Mouse (Mus musculus) cerebellum, adult 9-10 months (tissue): ENCODE data around the gene Med27.

Experiments used
- DNase-seq: peaks from one replicate; pipeline ENCODE4 v3.0.0; 2022

Gene Med27

DNA sequence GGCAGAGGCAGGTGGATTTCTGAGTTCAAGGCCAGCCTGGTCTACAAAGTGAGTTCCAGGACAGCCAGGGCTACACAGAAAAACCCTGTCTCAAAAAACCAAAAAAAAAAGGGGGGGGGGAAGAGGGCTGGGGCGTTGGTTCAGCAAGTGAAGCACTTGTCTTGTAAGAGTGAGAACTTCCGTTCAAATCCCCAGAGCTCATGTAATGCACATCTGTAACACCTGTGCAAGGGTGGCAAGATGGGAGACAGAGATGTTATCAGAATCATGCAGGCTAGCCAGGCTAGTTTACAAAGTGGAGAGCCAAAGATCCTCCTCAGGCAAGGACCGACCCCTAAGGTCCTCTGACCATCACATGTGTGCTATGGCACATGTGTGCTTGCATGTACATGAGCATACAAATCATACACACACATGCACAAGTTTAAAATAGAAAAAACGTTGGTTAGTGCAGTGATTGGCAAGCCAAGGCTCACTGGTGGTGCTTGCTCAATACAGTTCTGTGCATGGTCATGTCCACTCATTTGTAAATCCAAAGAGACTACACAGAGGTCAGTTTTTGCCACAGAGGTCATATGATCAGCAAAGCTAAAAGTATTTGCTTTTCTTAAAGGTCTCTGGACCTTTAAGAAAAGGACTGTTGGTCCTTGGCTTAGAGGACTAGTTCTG is 91.4 kb downstream of the Med27 start:
- no peak for DNase-seq

- no peak for DNase-seq
These were observed 91.9 kb downstream of the Med27 start for GRCm38 (mm10) chr2:29438530-29438862.

DNA sequence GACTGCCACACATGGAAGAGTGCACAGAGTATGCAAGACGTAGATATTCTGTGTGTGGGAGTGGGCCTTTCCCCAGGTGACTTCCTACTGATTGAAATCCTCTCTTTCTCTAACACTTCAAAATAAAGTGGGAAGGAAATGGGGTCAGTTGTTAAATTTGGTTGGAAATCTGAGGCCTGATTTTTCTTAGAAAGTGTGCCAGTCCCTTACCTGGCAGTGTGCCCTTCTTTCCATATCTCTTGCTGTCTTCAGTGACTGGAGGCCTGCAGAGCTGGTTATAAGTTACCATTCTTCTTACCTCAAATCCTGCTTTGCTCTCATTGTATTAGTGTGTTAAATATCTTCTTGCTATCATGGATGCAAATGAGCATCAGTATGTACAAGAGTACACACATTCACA is 92.4 kb downstream of the Med27 start:
- no peak for DNase-seq

GRCm38 (mm10) chr2:29439396-29439795 is 92.8 kb downstream of the Med27 start:
- no peak for DNase-seq

DNA sequence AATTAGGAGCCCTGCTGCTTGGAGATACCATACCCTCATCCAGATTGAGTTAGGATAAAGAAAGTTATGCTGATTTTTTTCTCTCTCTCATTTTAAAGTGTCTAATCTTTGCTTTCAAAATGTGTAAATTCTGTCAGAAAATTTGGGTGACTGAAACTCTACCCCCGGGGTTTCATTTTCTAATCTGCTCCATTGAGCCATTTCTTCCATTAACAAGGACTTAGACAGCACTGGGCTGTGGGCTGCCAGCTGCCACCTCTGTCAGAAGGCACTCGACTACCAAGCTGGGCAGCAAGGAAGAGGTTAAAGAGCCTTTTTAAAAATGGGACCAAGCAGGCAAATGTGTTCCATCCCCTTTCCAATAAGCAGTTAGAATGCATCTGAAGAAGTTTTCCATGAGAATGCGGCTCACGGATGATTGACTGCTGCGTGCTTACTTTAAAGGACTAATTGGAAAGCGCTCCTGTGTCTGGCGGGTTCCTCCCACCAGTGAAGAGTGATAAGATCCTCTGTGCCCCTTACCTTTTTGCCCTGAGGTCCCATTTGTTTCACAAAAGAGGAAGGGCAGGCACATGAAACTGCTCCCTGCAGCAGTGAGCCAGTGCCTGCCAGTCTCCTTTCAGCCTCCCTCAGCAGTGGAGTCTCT is 93.4 kb downstream of the Med27 start:
- DNase-seq, result no peak

DNA sequence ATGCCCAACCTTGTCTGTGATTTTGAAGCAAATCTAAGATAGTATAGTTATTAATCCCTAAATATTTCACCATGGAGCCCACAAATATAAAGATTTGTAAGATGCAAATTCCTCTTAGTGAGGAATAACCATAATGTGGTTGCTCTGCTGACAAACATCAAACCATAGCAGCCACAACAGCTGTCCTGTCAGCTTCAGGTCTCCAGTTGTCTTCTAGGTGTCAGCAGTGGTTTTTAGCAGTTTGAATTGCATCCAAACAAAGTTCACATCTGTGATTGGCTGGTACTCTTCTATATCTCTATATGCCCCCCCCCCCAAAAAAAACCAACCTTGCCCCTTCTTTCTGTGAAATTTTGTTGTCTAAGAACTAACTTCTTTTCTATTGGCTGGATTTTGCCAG is 95.7 kb downstream of the Med27 start:
- DNase-seq, result no peak

- no peak for DNase-seq
These were observed 97.1 kb downstream of the Med27 start for GRCm38 (mm10) chr2:29443626-29444217.

- DNase-seq, result no peak
These were observed 101.9 kb downstream of the Med27 start for GRCm38 (mm10) chr2:29448476-29449002.

GRCm38 (mm10) chr2:29451368-29451999 is 104.9 kb downstream of the Med27 start:
- no peak for DNase-seq

DNA sequence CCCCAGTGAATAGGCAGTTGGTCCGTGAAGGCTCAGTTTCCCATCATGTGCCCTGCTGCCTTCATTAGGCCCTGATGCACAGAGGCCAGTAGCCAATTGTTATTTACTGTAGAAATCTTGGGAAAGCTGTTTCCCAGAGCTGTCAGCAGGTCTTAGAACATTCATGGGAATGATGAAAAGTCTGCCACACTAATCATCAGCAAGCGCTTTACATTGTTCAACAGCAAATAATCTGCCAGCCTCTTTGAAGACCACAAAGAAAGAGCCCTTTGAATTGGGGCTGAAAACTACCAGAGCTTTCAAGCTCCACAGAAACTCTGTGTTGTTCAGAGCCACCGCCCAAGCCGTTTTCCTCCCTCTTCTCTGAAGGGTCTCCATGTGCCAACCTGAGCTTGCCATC is 106.8 kb downstream of the Med27 start:
- DNase-seq, result no peak

DNA sequence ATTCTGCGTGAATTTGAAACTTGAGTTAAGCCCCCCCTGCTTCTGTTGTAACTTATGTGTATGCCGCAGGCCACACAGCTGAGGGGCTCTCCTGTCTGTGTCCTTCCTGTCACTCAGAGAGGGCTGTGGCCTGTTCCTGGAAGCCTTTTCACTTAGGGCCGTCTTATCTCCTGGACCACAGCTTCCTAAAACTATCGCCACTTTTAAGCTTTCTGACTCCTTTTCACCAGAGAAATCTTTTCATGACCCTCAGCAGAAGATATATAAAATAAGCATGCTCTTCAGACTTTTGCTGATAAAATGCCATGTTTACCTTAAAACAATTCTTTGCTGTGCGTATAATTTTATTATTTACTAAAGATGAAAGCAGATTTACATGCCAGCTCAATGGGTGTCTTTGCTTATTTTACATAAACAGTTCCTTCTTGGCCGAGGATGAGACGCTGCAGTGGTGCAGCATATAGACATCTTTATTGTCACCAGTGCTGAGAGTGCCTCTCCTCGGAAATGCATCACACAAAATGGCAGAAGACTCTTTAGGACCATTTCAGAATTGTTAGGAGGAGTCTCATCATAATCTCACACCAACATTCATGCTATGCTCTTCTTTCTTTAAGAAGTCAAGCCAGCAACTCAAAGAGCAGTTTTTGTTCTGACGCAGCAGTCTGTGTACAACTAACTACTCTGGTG is 110.2 kb downstream of the Med27 start:
- DNase-seq, result no peak

GRCm38 (mm10) chr2:29457677-29458076 is 111.1 kb downstream of the Med27 start:
- DNase-seq, result no peak

- DNase-seq, result no peak
These were observed 111.8 kb downstream of the Med27 start for GRCm38 (mm10) chr2:29458346-29458950.

GRCm38 (mm10) chr2:29459648-29460047 is 113.0 kb downstream of the Med27 start:
- no peak for DNase-seq

- no peak for DNase-seq
These were observed 115.2 kb downstream of the Med27 start for GRCm38 (mm10) chr2:29461841-29462240.

DNA sequence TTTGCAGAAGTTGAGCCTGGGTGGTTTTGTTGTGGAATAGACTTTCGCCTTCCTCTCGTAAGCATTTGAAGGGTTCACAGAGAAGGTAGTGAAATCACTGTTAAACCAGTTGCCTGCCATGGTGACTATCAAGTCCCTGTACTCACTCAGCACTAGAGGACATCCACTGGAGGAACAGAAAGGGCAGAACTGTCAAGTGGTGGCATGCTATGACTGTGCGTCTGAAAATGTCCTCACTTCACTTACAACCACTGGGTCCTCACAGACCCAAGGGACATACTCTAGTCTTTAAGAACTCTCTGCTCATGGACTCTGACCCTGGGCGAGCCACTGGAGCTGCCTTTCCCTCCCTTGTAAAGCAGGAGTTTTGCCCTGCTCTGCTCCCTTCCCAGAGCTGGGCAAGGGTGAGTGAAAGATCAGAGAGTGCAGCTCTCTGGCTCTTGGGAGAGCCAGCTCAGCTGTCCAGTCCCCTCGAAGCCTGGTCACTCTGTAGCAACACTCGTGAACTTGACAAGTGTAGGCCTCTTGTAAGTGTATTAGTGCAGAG is 116.5 kb downstream of the Med27 start:
- no peak for DNase-seq

DNA sequence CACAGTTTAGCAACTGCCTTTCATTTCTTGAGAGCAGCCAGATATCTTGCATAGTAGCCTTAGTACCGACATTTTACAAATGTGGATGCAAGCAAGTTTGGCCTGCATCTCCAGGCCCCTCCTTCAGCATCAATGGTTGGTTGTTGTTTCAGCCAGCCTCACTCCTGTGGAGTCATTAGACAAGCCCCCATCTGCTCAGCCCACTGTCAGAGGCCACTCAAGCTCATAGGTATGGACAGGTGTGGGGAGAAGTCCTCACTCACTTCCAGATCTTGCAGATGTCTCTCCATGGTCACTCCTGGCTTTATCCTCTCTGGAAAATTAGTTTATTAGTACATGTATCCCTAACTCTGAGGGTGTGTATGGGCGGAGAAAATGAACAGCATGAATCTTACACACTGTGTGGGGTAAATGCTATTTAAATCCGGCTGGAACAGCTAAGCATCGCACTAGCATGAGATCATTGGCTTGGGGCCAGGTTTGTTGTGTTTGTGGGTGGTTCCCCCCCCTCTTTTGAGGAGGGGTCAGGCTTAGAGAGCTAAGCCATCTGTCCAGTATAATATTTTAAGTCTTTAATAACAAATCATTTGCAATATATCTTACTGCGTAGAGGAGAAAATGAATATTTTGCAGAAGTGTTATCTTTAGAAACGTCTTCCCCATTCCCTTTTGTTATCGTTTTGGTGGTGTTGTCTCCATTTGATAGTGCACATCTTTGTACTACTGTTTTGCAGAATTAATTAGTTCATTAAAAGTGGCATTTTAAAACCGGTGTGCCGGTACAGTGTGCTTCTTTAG is 118.4 kb downstream of the Med27 start:
- no peak for DNase-seq

DNA sequence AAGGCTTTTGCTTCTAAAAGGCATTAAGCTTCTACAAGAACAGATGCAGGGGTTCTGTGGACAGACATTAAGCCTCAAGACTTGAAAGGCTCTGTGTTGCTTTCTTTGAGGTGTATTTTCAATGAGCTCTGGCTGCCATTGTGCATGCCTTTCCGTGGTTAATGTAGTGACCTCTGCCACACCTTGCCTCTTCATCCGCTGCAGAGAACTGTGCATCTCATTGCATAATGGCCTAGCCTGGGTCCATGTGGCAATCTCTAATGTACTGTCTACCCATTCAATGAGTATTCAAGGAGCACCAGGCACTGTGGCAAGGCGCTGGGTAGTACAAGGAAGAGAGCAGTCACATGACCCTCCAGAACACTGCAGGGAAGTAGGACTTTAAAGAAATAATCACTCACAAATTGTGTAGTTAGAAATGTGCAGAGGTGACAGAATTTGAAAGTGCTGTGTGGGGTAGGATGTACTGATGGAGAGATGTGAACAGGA is 119.1 kb downstream of the Med27 start:
- DNase-seq, result no peak

DNA sequence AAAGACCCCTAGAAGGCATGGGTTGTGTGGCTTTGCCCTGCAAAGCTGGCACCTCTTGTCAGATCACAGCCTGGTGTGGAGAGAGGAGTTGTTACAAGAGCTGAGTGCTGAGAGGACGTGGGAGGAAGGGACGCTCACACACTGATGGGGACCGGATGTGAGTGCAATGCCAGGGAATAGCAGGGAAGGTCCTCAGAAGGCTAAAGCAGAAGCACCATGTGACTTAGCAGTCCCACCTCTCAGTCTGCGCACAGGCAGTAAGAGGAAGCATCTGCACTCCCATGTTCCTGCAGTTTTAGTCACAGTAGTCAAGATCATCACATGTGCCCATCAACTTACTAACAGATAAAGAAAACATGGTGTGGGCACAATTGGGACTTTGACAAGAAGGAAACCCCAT is 119.8 kb downstream of the Med27 start:
- no peak for DNase-seq

DNA sequence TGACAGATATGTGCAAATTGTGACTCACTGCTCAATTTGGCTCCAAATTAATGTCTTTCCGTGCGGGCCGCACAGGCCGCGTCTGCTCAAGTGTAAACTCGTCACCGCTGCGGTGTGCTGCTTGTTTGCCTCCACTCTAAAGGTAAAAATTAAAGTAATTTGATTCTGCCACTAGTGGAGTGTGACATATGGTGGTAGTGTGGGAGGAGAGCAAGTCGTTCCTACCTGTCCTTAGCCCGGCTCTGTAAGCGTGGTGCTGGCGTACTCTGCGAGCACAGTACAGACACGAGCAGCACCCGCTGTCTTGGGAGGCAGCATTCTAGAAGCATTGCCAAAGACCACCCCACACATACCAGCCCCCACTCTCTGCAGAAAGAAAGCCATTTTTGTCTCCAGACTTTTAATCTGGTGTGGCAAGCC is 121.9 kb downstream of the Med27 start:
- peak; percentile 35 for DNase-seq

DNA sequence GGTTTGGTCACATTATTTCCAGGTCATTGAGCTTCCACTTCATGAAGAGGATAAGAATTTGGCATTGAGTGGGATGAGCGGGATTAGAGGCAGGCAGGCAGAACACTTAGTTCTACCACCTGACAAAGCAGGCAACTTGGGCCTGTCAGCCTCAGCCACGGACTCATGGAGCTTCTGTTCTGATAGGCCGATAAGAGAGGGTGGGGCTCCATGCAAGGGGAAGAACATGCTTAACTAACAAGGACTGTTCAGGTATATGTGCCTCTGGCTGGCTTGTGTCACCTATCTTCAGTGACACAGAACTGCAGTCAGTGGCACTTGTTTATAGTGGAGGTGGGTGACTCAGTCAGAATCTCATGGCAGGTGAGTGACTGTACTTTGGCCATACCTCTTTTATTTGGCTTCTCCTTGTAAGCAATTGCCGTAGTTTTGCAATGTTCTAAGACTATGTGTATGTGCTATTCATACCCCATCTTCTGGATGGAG is 126.4 kb downstream of the Med27 start:
- no peak for DNase-seq
